Mouse (Mus musculus) layer of hippocampus, adult 8-10 months (tissue): ENCODE results near the gene Slc26a10. TPM values are rescaled to one million over a fixed set of nuclear protein-coding genes. Genes with fewer than 3 reads are reported as not detected.
A peak's percentile ranks its signal among the peaks of the same experiment; 100 is the strongest.

Experiments
- DNase-seq, 2 experiments: peaks; one replicate each; pipeline ENCODE4 v3.0.0; 2022; ENCODE audit warnings: low spot score in 2 of 2
- total RNA-seq, 4 experiments: library from RNA; stranded (reverse); gene quantifications; 2 replicates each; pipeline ENCODE4 v1.2.4; 2022

Slc26a10 gene
- total RNA-seq, 4 experiments from 2014 or later = 12.2 to 17.5 (median 14.4) TPM

DNA sequence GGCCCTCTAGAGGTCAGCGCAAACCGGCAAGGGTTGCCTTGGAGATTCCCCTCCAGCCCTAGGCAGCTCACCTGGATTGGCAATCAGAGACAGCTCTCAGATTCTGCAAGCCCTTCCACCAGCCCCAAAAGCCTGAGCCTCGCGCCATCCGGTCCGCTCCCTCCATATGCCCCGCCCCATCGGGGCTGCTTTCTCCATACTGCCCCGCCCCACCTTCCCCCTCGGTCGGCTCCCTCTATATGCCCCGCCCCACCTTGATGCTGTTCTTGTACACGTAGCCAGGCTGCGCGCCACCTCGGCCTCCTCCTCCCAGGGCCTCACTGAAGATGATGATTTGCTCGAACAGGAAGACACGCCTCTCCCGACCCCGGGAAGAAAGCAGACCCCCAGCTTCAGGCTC is 3.3 kb upstream of the Slc26a10 start:
- no peak for DNase-seq

DNA sequence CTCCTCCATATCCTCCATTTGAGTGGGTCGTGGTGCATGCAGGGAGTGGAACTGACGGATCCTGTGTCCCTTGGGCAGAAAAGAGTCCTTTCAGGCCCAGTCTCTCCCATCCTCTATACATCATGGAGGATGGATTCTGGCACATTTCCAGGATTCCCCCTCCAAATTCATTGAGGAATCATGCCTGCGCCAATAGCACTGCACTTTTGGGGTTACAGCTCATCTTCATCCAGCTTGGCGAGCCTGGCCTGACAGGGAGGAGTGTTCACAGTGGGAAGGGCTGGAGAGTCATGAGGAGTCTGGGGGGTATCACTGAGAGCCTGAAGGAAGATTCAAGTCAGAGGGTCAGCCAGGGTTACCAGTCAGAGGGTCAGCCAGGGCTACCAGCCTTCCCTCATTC is 2.2 kb upstream of the Slc26a10 start:
- no peak for DNase-seq

DNA sequence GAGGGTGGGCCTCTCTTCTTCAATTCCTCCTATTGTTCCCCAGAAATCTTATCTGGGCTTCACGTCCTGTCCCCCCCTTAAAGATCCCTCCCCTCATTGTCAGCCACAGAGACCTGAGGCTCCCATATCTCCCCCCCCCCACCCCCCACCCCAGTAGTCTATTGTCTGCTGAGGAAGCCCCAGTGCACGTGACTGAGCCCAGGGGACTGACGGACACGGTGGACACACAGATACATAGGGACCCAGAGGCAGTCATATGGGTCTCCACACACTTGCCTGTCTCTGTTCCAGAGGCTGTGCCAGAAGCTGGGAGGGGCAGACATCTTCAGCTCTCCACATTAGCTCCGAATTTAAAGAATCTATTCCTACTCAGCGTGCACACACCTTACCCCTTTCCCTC is 1.1 kb upstream of the Slc26a10 start:
- no peak for DNase-seq

DNA sequence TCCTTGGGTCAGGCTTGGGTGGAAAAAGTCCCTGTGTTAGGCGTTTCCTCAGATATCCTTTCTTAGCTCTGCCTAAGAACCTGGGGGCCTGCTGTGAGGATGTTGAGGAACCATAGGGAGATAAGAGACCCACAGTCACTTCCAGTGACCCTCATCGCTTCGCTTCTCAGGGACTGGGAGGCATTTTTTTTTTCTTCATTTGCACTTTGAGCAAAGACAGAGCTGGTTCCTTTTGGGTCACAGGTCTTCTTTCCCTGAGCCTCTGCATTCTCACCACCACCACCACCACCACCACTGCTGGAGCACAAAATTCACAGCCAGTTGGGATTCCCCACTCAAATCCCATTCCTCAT is 226 bp upstream of the Slc26a10 start:
- DNase-seq = no peak

DNA sequence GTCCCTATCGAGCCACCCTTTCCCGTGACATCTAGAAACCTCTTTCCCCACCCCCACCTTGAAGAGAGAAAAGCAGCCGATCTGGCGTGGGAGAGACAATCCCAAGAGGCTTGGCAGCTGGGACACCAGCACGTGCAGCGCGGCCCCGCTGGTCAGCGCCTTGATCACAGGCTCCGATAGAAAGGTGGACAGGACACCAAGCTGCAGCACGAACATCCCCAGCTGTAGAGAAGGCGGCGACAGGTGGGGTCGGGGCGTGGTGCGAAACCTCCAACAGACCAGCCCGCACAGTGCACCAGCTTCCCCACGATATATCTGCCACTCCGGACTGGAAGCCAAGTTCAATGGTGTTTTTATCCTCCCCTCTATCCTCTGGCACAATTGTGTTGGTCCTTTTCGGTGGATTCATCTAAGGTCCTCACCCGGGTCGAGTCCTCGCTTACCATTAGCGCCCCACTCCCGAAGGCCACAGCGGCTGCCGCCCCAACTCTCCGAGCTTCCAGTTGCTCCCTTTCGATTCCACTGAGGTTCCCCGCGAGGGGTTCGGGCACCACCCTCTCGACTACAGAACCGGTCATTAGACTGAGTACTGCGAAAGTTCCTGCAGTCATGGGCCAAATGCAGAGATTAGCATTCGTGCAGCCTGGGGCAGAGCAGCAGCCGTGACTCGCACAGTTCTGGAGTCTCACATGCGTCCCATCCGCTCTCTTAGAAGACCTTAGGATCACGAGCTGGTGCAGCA is 2.0 kb downstream of the Slc26a10 start:
- peak in 1 of 2 experiments; percentile 14 for DNase-seq

DNA sequence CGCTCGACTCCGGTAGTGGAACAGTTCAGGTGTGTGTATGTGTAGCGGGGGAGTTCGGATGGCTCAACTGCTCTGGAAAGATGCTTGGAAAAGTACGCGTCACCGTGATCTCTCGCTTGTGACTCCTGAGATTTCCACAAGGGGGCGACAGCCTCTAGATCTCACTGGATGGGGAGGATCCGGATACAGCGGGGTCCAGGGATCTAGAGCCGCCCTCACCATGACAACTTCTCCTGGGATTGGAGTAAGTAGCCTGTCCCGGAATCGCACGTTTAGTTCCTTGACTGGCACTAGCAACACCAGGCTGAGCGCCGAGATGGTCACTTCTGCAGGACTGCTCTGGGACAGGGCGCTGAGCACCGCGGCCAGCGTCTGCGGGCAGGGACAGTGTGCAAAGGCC is 2.7 kb downstream of the Slc26a10 start:
- DNase-seq = peak in 1 of 2 experiments; percentile 81

DNA sequence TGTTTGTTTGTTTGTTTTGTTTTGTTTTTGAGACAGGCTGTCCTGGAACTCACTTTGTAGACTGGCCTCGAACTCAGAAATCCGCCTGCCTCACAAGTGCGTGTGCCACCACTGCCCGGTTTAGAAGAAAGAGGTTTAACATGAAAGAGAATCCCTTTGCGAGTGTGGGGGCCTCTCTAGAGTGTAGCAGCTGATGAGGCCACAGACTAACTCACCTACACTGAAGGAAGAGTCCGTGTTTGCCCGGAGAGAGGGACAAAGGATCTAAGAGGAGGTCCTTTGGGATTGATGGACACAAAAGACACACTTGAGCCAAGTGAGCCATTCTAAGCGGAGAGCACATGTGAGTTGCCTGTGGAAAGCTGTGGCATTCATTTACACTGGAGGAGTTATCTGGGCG is 3.2 kb downstream of the Slc26a10 start:
- peak in 1 of 2 experiments; percentile 3 for DNase-seq

DNA sequence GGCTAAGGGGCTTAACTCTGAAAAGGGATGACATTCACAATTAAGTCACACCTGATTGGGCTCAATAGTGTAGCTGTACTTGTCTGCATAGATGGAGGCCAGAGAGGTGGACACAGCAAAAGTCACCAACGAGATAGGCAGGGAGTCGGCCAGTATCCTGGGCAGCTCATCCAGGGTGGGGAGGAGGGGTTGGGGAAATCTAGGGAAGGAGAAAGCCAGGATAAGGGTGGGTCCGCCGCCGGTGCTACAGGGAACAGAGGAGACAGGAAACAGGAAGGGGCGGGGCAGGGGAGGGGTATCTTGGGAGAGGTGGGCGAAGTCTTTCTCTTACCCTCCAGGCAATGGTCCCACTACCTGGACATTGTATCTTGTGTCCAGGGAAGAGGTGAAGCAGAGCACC is 3.7 kb downstream of the Slc26a10 start:
- DNase-seq = no peak

DNA sequence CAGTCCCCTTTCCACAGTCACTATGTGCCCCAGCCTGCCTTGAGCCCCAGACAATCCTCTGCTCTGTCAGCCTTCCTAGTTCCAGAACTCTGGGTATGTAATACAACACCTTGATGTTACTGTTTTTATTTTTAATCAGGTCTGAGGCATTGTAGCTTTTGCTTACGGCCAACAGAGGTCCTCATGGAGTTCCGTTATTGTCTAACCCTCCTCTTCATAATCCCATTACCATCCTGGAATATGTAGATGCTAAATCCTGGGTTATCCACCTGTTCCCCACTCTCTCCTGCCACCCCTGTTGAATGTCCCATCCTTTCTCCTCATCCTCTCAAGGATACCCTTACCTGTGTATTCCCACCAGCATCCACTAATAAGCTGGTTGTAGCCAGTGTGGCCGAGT is 4.2 kb downstream of the Slc26a10 start:
- DNase-seq = no peak

DNA sequence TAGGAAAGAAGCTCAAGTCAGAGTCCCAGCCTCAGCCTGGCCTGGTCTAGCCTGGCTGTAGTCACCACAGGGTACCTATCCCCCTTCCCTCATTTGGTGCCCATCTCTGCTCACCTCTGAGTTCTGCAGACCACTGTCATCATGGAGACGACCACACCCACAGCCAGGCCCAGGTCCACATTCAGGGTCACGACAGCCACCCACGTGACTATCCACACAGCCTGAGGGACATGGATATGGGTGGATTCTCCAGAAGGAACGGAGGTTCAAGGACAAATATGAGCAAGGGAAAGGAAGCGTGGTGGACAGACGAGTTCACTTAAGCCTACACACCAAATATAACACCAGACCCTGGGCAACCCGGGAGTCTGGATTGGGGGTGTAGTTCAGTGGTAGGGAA is 6.3 kb downstream of the Slc26a10 start:
- no peak for DNase-seq

DNA sequence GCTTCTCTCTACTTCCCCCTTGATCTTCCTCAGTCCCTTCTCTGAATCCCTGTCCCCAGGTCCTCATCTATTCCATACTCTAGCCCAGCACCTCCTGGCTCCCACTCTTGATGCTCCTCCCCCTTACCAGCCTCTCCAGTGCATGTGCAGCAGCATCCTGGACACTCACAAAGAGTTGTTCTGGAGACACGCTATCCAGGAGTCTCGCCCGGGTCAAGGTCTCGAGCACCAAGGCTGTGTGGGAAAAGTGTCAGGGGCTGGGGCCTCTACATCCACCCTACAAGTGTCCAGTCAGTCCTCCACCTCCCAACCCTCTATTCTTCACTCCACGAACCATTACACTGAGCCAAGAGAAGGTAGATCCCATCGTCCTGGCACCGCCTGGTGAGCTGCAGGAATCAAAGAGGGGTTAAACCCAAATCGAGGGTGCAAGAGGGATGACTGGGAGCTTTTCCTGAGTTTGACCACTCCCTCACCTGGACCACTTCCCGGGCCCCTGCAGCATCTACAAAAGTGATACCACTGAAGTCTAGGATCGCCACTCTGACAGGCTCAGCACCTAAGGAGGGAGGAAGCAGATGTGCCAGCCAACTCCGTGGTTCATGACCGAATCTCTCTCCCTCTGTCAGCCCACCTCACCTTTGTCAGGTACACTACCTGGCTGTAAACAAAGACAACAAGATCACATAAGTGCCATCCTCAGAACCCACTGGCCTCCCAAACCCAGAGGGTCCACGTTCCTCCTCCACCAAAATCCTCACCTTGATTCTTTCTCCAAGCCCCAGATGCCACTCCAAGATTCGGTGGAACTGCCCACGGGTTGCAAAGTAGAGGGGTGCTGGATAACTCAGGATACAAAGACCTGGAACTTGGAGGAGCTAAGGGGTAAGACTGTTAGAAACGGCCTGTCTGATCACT is 7.0 kb downstream of the Slc26a10 start:
- no peak for DNase-seq

DNA sequence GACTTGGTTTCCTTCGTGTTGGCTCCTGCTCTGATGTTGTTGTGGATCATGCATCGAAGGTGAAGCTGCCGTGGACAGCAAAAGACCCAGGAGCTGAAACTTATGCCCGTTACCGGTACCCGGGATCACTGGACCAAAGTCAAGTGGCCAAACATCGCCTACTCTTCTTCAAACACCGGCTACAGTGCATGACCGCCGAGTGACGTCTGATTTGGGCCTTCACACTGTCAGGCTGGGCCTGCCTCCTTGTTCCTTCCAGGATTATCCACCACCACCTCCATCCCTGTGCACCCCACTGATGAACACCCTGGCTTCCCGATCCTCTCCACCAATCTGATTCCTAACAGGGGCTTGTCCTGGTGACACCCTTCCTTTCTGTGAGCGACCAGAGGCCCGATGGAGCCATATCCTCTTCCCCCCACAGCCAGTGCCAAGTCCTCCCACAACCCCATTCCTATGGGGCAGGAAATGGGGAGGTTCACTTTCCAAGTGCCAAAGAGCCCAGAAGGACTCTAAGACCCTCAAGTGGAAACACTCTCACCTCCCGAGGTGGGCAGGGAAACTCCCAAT is 8.7 kb downstream of the Slc26a10 start:
- peak in 1 of 2 experiments; percentile 6 for DNase-seq

DNA sequence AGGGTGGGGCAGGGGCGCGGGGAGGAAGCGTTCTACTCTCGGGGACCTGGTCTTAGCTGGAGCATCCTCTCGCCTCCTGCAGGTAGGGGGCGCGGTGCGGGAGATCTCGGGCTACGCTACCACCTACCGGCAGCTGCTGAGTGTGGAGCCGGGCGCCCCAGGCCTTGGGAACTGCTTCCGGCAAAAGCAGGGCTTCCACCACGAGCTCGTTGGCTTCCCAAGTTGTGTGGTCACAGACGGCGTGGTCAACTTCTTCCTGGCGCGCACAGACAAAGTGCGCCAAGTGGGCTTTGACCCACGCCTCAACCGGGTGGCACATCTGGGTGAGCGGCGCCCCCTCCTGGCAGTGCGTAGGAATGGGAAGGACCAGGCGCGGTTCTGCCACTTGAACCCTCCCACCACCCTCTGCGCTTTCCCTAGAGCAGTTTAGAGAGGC is 9.6 kb downstream of the Slc26a10 start:
- peak; percentile 39 to 66 for DNase-seq

DNA sequence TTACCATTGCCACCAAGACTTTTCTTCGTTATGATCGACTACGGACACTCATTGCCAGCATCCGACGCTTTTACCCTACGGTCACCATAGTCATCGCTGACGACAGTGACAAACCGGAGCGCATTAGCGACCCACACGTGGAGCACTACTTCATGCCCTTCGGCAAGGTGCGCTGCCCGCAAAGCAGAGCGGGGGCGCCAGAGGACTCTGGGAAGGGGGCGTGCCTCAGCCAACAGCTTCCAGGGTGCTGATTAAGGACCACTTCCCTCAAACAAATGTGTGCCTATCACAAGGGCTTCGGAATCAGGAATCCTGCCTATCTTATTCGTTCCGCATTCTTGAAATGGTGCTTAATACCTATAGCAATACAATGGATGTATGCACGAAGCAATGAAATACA is 10.4 kb downstream of the Slc26a10 start:
- no peak for DNase-seq

DNA sequence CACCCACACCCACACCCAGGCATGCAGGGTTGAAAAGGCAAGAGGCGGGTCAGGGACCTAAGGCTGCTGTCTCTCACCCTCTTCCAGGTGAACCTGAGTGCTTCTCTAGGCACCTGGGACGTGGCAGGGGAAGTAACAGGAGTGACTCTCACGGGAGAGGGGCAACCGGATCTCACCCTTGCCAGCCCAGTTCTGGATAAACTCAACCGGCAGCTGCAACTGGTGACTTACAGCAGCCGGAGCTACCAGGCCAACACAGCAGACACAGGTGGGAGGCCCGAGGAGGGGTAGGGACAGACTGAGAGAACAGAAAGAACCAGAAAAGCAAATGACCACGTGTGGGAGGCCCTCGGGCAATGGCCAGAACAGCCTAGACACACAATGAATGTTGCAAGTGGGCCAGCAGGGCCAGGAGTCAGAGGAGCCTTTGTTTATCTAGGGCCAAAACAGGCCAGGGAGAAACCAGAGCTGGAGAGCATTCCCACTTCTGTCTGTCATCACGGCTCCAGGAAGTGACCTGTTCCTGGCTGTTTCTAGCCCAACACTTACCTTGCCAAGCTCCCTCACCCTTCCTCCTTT is 12.7 kb downstream of the Slc26a10 start:
- DNase-seq = peak in 1 of 2 experiments; percentile 13

DNA sequence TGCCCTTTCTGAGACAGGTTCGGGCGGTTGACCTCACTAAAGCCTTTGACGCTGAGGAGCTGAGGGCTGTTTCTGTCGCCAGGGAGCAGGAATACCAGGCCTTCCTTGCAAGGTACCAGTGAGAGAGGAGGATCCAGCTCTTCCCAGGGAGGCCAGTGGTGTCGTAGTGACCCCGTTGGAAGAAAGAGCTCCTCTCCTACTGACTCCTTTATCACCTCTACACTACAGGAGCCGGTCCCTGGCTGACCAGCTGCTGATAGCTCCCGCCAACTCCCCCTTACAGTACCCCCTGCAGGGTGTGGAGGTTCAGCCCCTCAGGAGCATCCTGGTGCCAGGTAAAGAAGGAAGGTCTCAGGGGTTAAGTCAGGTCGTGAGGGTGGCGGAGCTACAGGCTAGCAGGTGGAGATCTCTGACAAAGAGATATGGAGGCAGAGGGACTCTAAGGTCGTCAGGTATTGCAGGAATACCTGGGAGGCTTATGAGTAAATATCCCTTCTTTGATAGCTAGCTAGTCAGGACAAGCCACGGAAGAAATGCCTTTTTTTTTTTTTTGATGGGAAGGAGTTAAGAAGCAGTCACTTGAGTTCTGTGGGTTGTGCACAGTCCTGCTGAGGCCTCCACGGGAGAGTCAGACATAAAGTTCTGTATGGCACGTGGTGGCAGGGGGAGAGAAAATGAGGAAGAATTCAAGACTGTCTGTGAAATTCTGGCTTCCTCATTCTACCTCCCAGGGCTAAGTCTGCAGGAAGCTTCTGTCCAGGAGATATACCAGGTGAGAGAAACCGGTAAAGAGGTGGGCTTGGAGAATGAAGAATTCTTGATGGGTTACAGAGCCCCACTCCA is 13.5 kb downstream of the Slc26a10 start:
- DNase-seq = peak in 1 of 2 experiments; percentile 9

DNA sequence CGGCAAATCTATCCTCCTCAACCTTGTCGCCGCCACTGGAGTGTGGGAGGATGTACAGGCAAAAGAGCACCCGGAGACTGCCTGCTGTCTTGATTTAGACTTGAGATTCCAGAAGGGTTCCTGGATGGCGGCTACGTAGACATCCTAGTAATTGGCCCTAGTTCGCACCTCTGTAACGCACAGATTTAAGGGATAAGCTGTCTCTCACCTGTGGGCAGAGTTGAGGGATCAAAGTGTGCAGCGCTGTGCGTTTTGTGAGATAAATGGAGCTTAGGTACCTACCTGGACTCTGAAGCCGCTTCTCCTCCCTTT is 14.1 kb downstream of the Slc26a10 start:
- DNase-seq = no peak

DNA sequence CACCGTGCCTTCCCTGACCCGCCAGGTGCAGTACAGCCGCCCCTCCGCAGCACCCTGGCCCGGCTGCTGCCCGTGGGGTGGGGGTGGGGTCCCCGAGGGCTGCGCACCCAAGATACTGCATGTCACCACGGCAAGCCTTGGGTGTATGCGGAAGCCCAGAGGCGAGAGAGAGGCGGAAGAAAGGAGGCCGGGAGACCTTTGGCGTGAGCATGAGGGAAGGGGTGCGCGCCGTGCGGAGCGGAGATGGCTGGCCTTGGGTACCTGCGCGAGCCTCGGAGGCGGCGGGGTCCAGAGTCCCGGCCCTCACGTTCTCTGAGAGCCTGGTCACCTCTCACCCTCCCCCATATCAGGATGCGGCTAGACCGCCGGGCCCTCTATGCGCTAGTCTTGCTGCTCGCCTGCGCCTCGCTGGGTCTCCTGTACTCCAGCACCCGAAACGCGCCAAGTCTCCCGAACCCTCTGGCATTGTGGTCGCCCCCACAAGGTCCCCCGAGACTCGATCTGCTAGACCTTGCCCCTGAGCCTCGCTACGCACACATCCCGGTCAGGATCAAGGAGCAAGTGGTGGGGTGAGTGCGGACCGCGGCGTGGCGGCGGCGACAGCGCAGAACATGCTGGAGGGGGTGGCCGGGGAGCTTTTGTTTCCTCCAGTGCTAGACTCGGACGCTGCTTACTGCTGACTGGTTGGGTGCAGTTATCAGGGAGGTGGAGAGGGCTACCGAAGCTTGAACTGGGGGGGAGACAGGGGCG is 14.6 kb downstream of the Slc26a10 start:
- DNase-seq = no peak

DNA sequence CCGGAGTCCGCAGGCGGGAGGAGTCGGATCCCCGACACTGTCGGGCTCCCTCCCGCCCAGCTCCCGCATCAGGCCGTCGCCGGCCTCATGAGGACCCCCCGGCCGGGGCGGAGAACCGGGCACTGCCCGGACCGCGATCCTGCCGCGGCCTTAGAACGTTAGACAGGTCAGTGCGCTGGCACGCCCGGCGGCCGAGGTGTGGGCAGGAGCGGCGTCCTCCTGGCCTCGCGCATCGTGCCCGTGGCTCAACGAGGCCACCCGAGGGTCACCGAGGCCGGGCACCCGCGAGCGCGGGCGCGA is 15.1 kb downstream of the Slc26a10 start:
- no peak for DNase-seq

DNA sequence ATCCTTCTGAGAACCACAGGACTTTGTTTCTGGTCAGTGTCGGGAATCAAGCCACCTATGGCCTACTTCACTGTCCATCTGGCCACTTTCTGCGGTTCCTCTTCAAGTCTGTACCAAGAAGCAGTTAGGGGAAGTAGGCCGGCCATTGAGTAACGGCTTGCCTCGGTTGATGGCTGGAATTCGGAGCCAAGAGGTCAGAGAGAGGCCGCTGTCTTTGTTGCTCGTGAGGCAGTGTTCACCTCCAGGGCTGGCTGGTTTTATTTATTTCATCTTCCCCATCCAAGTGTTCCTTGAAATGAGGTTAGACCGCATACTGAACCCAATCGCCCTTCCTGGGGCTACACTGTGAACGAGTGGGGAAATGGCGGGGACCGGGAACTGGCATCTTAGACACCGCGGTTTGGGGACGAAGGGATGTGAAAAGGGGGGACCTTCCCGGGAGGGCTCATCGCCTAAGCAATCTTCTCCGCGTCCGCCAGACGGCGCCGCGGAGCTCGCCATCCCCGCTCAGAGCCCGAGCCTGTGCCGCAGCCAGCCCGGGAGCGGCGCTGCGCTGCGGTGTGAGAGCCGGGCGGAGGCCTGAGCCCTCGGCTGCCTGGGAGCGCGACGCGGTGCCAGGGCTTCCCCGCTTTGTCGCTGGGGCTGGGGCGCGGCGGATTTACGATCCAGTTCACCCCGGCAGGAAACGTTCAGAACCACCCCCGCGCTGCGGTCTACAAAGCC is 15.7 kb downstream of the Slc26a10 start, which contains the start of gene B4galnt1:
TSS of gene B4galnt1 (plus strand) at position 595 of the 723 bp plus-strand sequence.
- peak in 1 of 2 experiments; percentile 78 for DNase-seq
